Comparison of ENCODE assay signal across 8 mouse cellular contexts in the genomic region with DNA sequence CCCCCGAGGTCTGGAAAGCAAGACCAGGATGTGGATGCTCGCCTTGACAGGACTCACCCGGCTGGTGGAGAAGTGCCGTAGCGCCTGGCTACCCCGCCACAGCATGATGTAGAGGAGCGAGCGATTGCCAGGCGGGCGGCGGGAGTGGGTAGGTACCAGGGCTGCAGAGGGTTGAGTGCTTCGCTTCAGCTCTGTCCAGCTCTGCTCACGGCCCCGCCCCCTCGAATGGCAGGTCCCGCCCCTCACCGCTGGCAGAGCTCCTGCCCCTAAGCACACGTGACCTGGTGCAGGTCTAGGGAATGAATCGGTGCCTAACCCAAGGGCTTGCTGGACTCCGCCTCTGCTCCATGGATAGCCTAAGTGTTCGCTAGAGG. TPM values are rescaled to one million over a fixed set of nuclear protein-coding genes. Genes with fewer than 3 reads are reported as not detected.
DNase-seq lines count a peak whose midpoint lies in the region; ATAC-seq and TF ChIP-seq lines count a peak whose summit lies in the region.

A gene (minus strand): TSS at position 231 of the 374 bp plus-strand sequence.

- no peak for TF ChIP-seq CTCF in thymus, adult 2 months (IDR thresholded peaks at IDR 0.05; ENCODE audit: borderline replicate concordance, control insufficient read depth, extremely low read depth, insufficient read depth, low read length, poor library complexity)

- no peaks in the 10 kb centered on the region for H3K4me1 ChIP-seq in ES-E14 (ENCODE audit: control insufficient read depth in 2 of 2, insufficient read depth in 2 of 2, low read length in 2 of 2, poor library complexity in 1 of 2)
- H3K4me1 ChIP-seq in forebrain, embryonic 14.5 days (ENCODE audit: control insufficient read depth, insufficient read depth, low read length) = no peaks in the 10 kb centered on the region
- 0 out of 2 replicates have a peak, but pooled peaks cover 7% of the 10 kb centered on the region for H3K4me1 ChIP-seq in thymus, adult 2 months (replicated peaks; ENCODE audit: control insufficient read depth, insufficient read depth, low read length)

- peak within 1 kb of the TSS; percentile 8 for H3K9ac ChIP-seq in ES-E14 (ENCODE audit: insufficient read depth, low read depth, low read length, poor library complexity, severe bottlenecking)
- H3K9ac ChIP-seq in forebrain, embryonic 14.5 days (ENCODE audit: low read length) = peak within 1 kb of the TSS; percentile 83

- in situ Hi-C loops in ES-E14 (cut with MboI; ENCODE audit: low sequenced_read_pairs in 2 of 2, unreplicated experiment in 2 of 2) = no loop called here

- H3K36me3 ChIP-seq in ES-E14 (ENCODE audit: control insufficient read depth, insufficient read depth, low read length, poor library complexity, severe bottlenecking) = no peaks in the 10 kb centered on the region
- H3K36me3 ChIP-seq in forebrain, embryonic 14.5 days (ENCODE audit: control insufficient read depth, insufficient read depth, low read length) = no peaks in the 10 kb centered on the region
- H3K36me3 ChIP-seq in thymus, adult 2 months (ENCODE audit: control insufficient read depth, insufficient read depth, low read length) = no peaks in the 10 kb centered on the region

- H3K27me3 ChIP-seq in forebrain, embryonic 14.5 days (replicated peaks; ENCODE audit: control insufficient read depth, insufficient read depth, low read length) = no peaks in the 10 kb centered on the region
- peaks cover 2% of the 10 kb centered on the region; the same call in 1 of the 2 replicates for H3K27me3 ChIP-seq in thymus, adult 2 months (ENCODE audit: control insufficient read depth, insufficient read depth, low read length)

- DNase-seq in ES-E14 (ENCODE audit: low read depth, low spot score) = peak; percentile 69
- DNase-seq in cerebellum, adult 11-12 months = peak; percentile 87
- DNase-seq in forebrain, embryonic 14.5 days (ENCODE audit: low spot score) = peak; percentile 87
- peak; percentile 73 to 82 for DNase-seq in heart, postnatal 14 days
- peak; percentile 40 for DNase-seq in large intestine, adult 2 months (ENCODE audit: low read depth, low spot score)
- peak; percentile 84 to 89 for DNase-seq in lung, adult 18-20 months
- peak; percentile 50 for DNase-seq in thymus, adult 2 months

- H3K27ac ChIP-seq in ES-E14 (ENCODE audit: insufficient read depth, low read depth, low read length, poor library complexity, severe bottlenecking) = no peak within 1 kb of the TSS
- H3K27ac ChIP-seq in forebrain, embryonic 14.5 days (ENCODE audit: low read depth, low read length) = peak within 1 kb of the TSS; percentile 75
- H3K27ac ChIP-seq in thymus, adult 2 months (ENCODE audit: control insufficient read depth, insufficient read depth, low read length) = no peak within 1 kb of the TSS

- peak within 1 kb of the TSS; percentile 73 for H3K4me2 ChIP-seq in forebrain, embryonic 14.5 days (ENCODE audit: low read length)

- peak within 1 kb of the TSS; percentile 48 to 58 for H3K4me3 ChIP-seq in ES-E14 (ENCODE audit: insufficient read depth in 1 of 2, low read depth in 1 of 2, low read length in 2 of 2, poor library complexity in 1 of 2, severe bottlenecking in 1 of 2)
- peak within 1 kb of the TSS; percentile 51 for H3K4me3 ChIP-seq in forebrain, embryonic 14.5 days (ENCODE audit: low read depth, low read length)
- H3K4me3 ChIP-seq in thymus, adult 2 months (ENCODE audit: control insufficient read depth, insufficient read depth, low read length) = peak within 1 kb of the TSS; percentile 8; the same call in 1 of the 2 replicates

- peak; percentile 97 for ATAC-seq in forebrain, embryonic 14.5 days
- ATAC-seq in neutrophil, adult 5-6 weeks (ENCODE audit: extremely low read depth, insufficient number of reproducible peaks, low FRiP score, poor library complexity, severe bottlenecking) = peak; percentile 67

- under 1% methylated on average over 21 of the region's 21 CpGs for WGBS in forebrain, embryonic 14.5 days
- 1% methylated on average over 21 of the region's 21 CpGs for WGBS in large intestine, adult 2 months
- WGBS in thymus, adult 2 months = 2% methylated on average over 21 of the region's 21 CpGs

- no peak for TF ChIP-seq POLR2A in thymus, adult 2 months (IDR thresholded peaks at IDR 0.05; ENCODE audit: control insufficient read depth, extremely low read depth, insufficient read depth, low read length, poor library complexity)

- intact Hi-C loops in heart, postnatal 14 days (cut with DNase I) = no loop called here

- H3K9me3 ChIP-seq in ES-E14 (ENCODE audit: control insufficient read depth, insufficient read depth, low read depth, low read length) = no peaks in the 10 kb centered on the region
- no peaks in the 10 kb centered on the region for H3K9me3 ChIP-seq in forebrain, embryonic 14.5 days (replicated peaks; ENCODE audit: control insufficient read depth, low read length)

TF ChIP-seq in ES-E14, 5 proteins besides CTCF, POLR2A, EP300 and RAD21:
- TF ChIP-seq MAFK (IDR thresholded peaks at IDR 0.05; ENCODE audit: insufficient read depth, low read depth, low read length) (no peak), ZC3H11A (IDR thresholded peaks at IDR 0.05; ENCODE audit: borderline replicate concordance, low read depth, low read length) (no peak), HCFC1 (IDR thresholded peaks at IDR 0.05; ENCODE audit: borderline replicate concordance, insufficient read depth, low read length) (no peak), ZNF384 (IDR thresholded peaks at IDR 0.05; ENCODE audit: low read depth, low read length) (no peak), CHD2 (IDR thresholded peaks at IDR 0.05; ENCODE audit: low read depth, low read length) (no peak)

RNA-seq across cellular contexts. Expression of the gene that starts here (rescaled TPM):
- total RNA-seq in ES-E14 (2012; rRNA removed) = 2.0 and 3.4 TPM in 2 replicates
- 10.5 and 14.2 TPM in 2 replicates for polyA plus RNA-seq in forebrain, embryonic 14.5 days (2014; fragmentation: Nextera tagmentation; extraction: Ambion mirVana)
- 10 to 100 TPM; 22.8 to 26.5 TPM for total RNA-seq in heart, postnatal 14 days (2021)
- polyA plus RNA-seq in large intestine, adult 2 months (2012; rRNA removed) = 0.49 and 0.50 TPM in 2 replicates
- total RNA-seq in neutrophil, adult 5-6 weeks (2017) = 0.12 TPM in 1 of 2 replicates, not detected in the other
- 0.27 and 0.48 TPM in 2 replicates for polyA plus RNA-seq in thymus, adult 2 months (2012; rRNA removed)

Comparison
In these comparisons a context has a peak if more than half of its experiments do, and no peak if none do; other contexts are left out.
1. Peak in DNase-seq in large intestine, adult 2 months; RNA of the gene not detected or under 1 TPM.
2. Peak in ATAC-seq in neutrophil, adult 5-6 weeks; RNA of the gene not detected or under 1 TPM.
3. Peak in DNase-seq and H3K4me3 ChIP-seq in thymus, adult 2 months; RNA of the gene not detected or under 1 TPM.